In genomic region chr5:15610695-15611094, GRCm38 (mm10) we compare ENCODE assay signal across 24 mouse cellular contexts. TPM values are rescaled to one million over a fixed set of nuclear protein-coding genes. Genes with fewer than 3 reads are reported as not detected.
DNase-seq lines count a peak whose midpoint lies in the region; ATAC-seq and TF ChIP-seq lines count a peak whose summit lies in the region.
"Not testable (repeated sequence)": the region's sequence is repeated elsewhere in the genome, so short reads cannot be mapped to it uniquely, and the experiment has no call there.
"Had no signal": no experiment of that assay in that cellular context is flagged by ENCODE, and none has a peak within 500 bp of the region (broad histone marks: within the 10 kb centered on the region; RNA-seq: fewer than 3 reads in every experiment).

No protein-coding gene starts in this region.

- H3K9ac ChIP-seq in forebrain, embryonic 14.5 days (ENCODE audit: low read length); hindbrain, embryonic 14.5 days; limb, embryonic 14.5 days (ENCODE audit: low read depth, low read length, severe bottlenecking); midbrain, postnatal 0 days (replicated peaks; ENCODE audit: low read length, poor library complexity, severe bottlenecking): not testable (repeated sequence)

- H3K36me3 ChIP-seq in forebrain, embryonic 14.5 days (ENCODE audit: control insufficient read depth, insufficient read depth, low read length); hindbrain, embryonic 14.5 days (replicated peaks; ENCODE audit: control insufficient read depth, insufficient read depth); limb, embryonic 14.5 days (ENCODE audit: control insufficient read depth, insufficient read depth, low read length); midbrain, postnatal 0 days (ENCODE audit: insufficient read depth, low read length): not testable (repeated sequence)

- peak; percentile 62 for TF ChIP-seq CTCF in midbrain, postnatal 0 days (IDR thresholded peaks at IDR 0.05)

- H3K27ac ChIP-seq in forebrain, embryonic 14.5 days (ENCODE audit: low read depth, low read length); hindbrain, embryonic 14.5 days; limb, embryonic 14.5 days (replicated peaks; ENCODE audit: low read depth, low read length); midbrain, postnatal 0 days (ENCODE audit: low read depth, low read length): not testable (repeated sequence)

- 4% methylated on average over 1 of the region's 1 CpGs for WGBS in forebrain, embryonic 14.5 days
- WGBS in hindbrain, embryonic 14.5 days, result 4% methylated on average over 1 of the region's 1 CpGs
- 5% methylated on average over 1 of the region's 1 CpGs for WGBS in limb, embryonic 14.5 days
- 4% methylated on average over 1 of the region's 1 CpGs for whole genome bisulfite sequencing in midbrain, postnatal 0 days

- not testable (repeated sequence) for H3K4me1 ChIP-seq in forebrain, embryonic 14.5 days (ENCODE audit: control insufficient read depth, insufficient read depth, low read length); hindbrain, embryonic 14.5 days (replicated peaks; ENCODE audit: control insufficient read depth, insufficient read depth, low read length); limb, embryonic 14.5 days (ENCODE audit: control insufficient read depth, insufficient read depth, low read length); midbrain, postnatal 0 days (ENCODE audit: insufficient read depth, low read length)

- peak; percentile 11 for DNase-seq in R1 (ENCODE audit: low read depth, low spot score)
- peak; percentile 7 to 23 for DNase-seq in cerebellum, postnatal 10 days
- DNase-seq in forebrain, embryonic 14.5 days (ENCODE audit: low spot score), result peak; percentile 59
- peak; percentile 58 for DNase-seq in hindbrain, embryonic 14.5 days (ENCODE audit: low spot score)
- DNase-seq in kidney, postnatal 14 days, result peak; percentile 20
- peak; percentile 25 for DNase-seq in limb, embryonic 14.5 days (ENCODE audit: low spot score)
- peak; percentile 49 for DNase-seq in midbrain, postnatal 0 days (ENCODE audit: low spot score)

- H3K27me3 ChIP-seq in forebrain, embryonic 14.5 days (replicated peaks; ENCODE audit: control insufficient read depth, insufficient read depth, low read length); hindbrain, embryonic 14.5 days (ENCODE audit: control insufficient read depth, insufficient read depth, low read length); limb, embryonic 14.5 days (ENCODE audit: control insufficient read depth, insufficient read depth, low read length); midbrain, postnatal 0 days (ENCODE audit: insufficient read depth, low read length): not testable (repeated sequence)

- TF ChIP-seq POLR2A in limb, embryonic 14.5 days (IDR thresholded peaks at IDR 0.05; ENCODE audit: borderline replicate concordance, extremely low read depth, insufficient read depth, insufficient read length), result not testable (repeated sequence)

- not testable (repeated sequence) for ATAC-seq in forebrain, embryonic 14.5 days; hindbrain, embryonic 14.5 days (ENCODE audit: low FRiP score); limb, embryonic 14.5 days (ENCODE audit: low FRiP score, low read depth); midbrain, postnatal 0 days (ENCODE audit: low FRiP score)

- H3K4me3 ChIP-seq in forebrain, embryonic 14.5 days (ENCODE audit: low read depth, low read length); hindbrain, embryonic 14.5 days (replicated peaks; ENCODE audit: low read length); limb, embryonic 14.5 days (replicated peaks; ENCODE audit: low read length); midbrain, postnatal 0 days (ENCODE audit: low read depth, low read length): not testable (repeated sequence)

- not testable (repeated sequence) for H3K9me3 ChIP-seq in forebrain, embryonic 14.5 days (replicated peaks; ENCODE audit: control insufficient read depth, low read length); limb, embryonic 14.5 days (ENCODE audit: control insufficient read depth, low read length); midbrain, postnatal 0 days (ENCODE audit: low read length)
- peaks cover 15% of the 10 kb centered on the region for H3K9me3 ChIP-seq in hindbrain, embryonic 14.5 days (ENCODE audit: control insufficient read depth, low read length)

- not testable (repeated sequence) for H3K4me2 ChIP-seq in forebrain, embryonic 14.5 days (ENCODE audit: low read length); hindbrain, embryonic 14.5 days (replicated peaks); limb, embryonic 14.5 days (replicated peaks; ENCODE audit: low read depth, low read length, severe bottlenecking); midbrain, postnatal 0 days (ENCODE audit: low read depth, low read length, poor library complexity, severe bottlenecking)

RNA-seq across cellular contexts. Expression of gene Speer4d, which starts 8.2 kb away (rescaled TPM):
- not detected in 2 replicates for polyA plus RNA-seq in forebrain, embryonic 14.5 days (2014; fragmentation: Nextera tagmentation; extraction: Ambion mirVana)
- not detected in 2 replicates for polyA plus RNA-seq in hindbrain, embryonic 14.5 days (2014; fragmentation: Nextera tagmentation; extraction: Ambion mirVana)
- polyA plus RNA-seq in limb, embryonic 14.5 days (2012; rRNA removed), result not detected in 2 replicates
- not detected in 2 replicates for polyA plus RNA-seq in limb, embryonic 14.5 days (2014; fragmentation: Nextera tagmentation; extraction: Ambion mirVana)
- not detected in 2 replicates for total RNA-seq in midbrain, postnatal 0 days (2014; rRNA removed)
- not detected in 2 replicates for polyA plus RNA-seq in midbrain, postnatal 0 days (2015; fragmentation: Nextera tagmentation; extraction: Ambion mirVana)
- total RNA-seq: adrenal gland, adult 8-10 months; gastrocnemius, postnatal 10 days; granulocyte monocyte progenitor cell, adult 5-6 weeks; heart, postnatal 10 days; left cerebral cortex, adult 18-20 months; left cerebral cortex, postnatal 4 days; monocyte, adult 5-6 weeks; neutrophil, adult 5-6 weeks had no signal
- polyA plus RNA-seq: cortical plate, adult 2 months; embryonic facial prominence, embryonic 14.5 days; forebrain, embryonic 13.5 days; heart, embryonic 11.5 days; hindbrain, embryonic 10.5 days; liver, embryonic 16.5 days; midbrain, embryonic 10.5 days; Patski; urinary bladder, adult 2 months had no signal

RNA-seq across cellular contexts. Expression of gene Gm21083, which starts 33.6 kb away (rescaled TPM):
- not detected in 2 replicates for polyA plus RNA-seq in forebrain, embryonic 14.5 days (2014; fragmentation: Nextera tagmentation; extraction: Ambion mirVana)
- polyA plus RNA-seq in hindbrain, embryonic 14.5 days (2014; fragmentation: Nextera tagmentation; extraction: Ambion mirVana), result not detected in 2 replicates
- 0.15 TPM in 1 of 2 replicates, not detected in the other for polyA plus RNA-seq in limb, embryonic 14.5 days (2012; rRNA removed)
- polyA plus RNA-seq in limb, embryonic 14.5 days (2014; fragmentation: Nextera tagmentation; extraction: Ambion mirVana), result not detected in 2 replicates
- total RNA-seq in midbrain, postnatal 0 days (2014; rRNA removed), result not detected in 2 replicates
- polyA plus RNA-seq in midbrain, postnatal 0 days (2015; fragmentation: Nextera tagmentation; extraction: Ambion mirVana), result not detected in 2 replicates
- total RNA-seq: adrenal gland, adult 8-10 months; gastrocnemius, postnatal 10 days; granulocyte monocyte progenitor cell, adult 5-6 weeks; heart, postnatal 10 days; left cerebral cortex, adult 18-20 months; left cerebral cortex, postnatal 4 days; monocyte, adult 5-6 weeks; neutrophil, adult 5-6 weeks had no signal
- polyA plus RNA-seq: cortical plate, adult 2 months; embryonic facial prominence, embryonic 14.5 days; forebrain, embryonic 13.5 days; hindbrain, embryonic 10.5 days; liver, embryonic 16.5 days; midbrain, embryonic 10.5 days; Patski had no signal

RNA-seq across cellular contexts. Expression of gene 4930572O03Rik, which starts 46.2 kb away (rescaled TPM):
- not detected in 2 replicates for polyA plus RNA-seq in forebrain, embryonic 14.5 days (2014; fragmentation: Nextera tagmentation; extraction: Ambion mirVana)
- not detected in 2 replicates for polyA plus RNA-seq in hindbrain, embryonic 14.5 days (2014; fragmentation: Nextera tagmentation; extraction: Ambion mirVana)
- polyA plus RNA-seq in limb, embryonic 14.5 days (2012; rRNA removed), result not detected in 2 replicates
- polyA plus RNA-seq in limb, embryonic 14.5 days (2014; fragmentation: Nextera tagmentation; extraction: Ambion mirVana), result not detected in 2 replicates
- total RNA-seq in midbrain, postnatal 0 days (2014; rRNA removed), result not detected in 2 replicates
- polyA plus RNA-seq in midbrain, postnatal 0 days (2015; fragmentation: Nextera tagmentation; extraction: Ambion mirVana), result not detected in 2 replicates
- total RNA-seq: adrenal gland, adult 8-10 months; gastrocnemius, postnatal 10 days; granulocyte monocyte progenitor cell, adult 5-6 weeks; heart, postnatal 10 days; left cerebral cortex, adult 18-20 months; left cerebral cortex, postnatal 4 days; monocyte, adult 5-6 weeks; neutrophil, adult 5-6 weeks had no signal
- polyA plus RNA-seq: cortical plate, adult 2 months; embryonic facial prominence, embryonic 14.5 days; forebrain, embryonic 13.5 days; heart, embryonic 11.5 days; hindbrain, embryonic 10.5 days; liver, embryonic 16.5 days; midbrain, embryonic 10.5 days; Patski; urinary bladder, adult 2 months had no signal
